Mouse (Mus musculus): Measurements from ENCODE around the gene Psd4. TPM values are rescaled to one million over a fixed set of nuclear protein-coding genes. Genes with fewer than 3 reads are reported as not detected.

Psd4 gene
- polyA plus RNA-seq, 1 experiment from 2014 or later = 3.4 TPM

DNA sequence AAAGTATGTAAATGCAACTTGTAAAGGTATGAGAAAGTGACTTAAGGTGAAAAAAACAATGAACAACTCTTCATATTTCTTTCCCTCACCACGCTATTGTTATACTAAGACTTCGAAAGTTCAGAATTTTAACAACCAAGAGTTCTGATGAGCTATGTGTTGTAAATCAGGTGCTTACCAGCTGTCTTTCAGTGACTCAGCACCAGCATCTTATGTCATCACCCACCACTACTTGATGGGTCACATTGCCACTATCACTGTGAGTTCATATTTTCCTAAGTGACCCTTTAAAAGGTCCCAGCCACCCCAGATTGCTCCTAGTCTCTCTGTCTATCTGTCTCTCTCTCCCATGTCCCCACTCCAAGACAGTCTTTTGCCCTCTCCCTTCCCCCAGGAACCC lies 14.3 kb upstream of the Psd4 start:
- Histone ChIP-seq H3K27ac (ENCODE audit: low read length) (no peak overlapping the region), H3K27me3 (ENCODE audit: control insufficient read depth, insufficient read depth, low read depth, low read length) (no peaks in the 10 kb centered on the region), H3K4me3 (ENCODE audit: low read length) (no peak overlapping the region), H3K4me1 (replicated peaks; ENCODE audit: control insufficient read depth, insufficient read depth, low read length) (no peaks in the 10 kb centered on the region), H3K9ac (ENCODE audit: low read length) (no peak overlapping the region), H3K4me2 (ENCODE audit: low read depth, low read length) (no peak overlapping the region), H3K9me3 (ENCODE audit: control insufficient read depth, low read length) (no peaks in the 10 kb centered on the region), H3K36me3 (ENCODE audit: control insufficient read depth, insufficient read depth, low read length) (no peaks in the 10 kb centered on the region)
- ATAC-seq (ENCODE audit: low read depth) = no peak
- WGBS = 87% methylated on average over 2 of the region's 2 CpGs

GRCm38 (mm10) chr2:24357642-24358041 lies 9.7 kb upstream of the Psd4 start:
- H3K4me2 ChIP-seq (ENCODE audit: low read depth, low read length) = no peak overlapping the region
- no peaks in the 10 kb centered on the region for H3K27me3 ChIP-seq (ENCODE audit: control insufficient read depth, insufficient read depth, low read depth, low read length)
- no peak overlapping the region for H3K9ac ChIP-seq (ENCODE audit: low read length)
- no peaks in the 10 kb centered on the region for H3K36me3 ChIP-seq (ENCODE audit: control insufficient read depth, insufficient read depth, low read length)
- no peak overlapping the region for H3K27ac ChIP-seq (ENCODE audit: low read length)
- no peaks in the 10 kb centered on the region for H3K4me1 ChIP-seq (replicated peaks; ENCODE audit: control insufficient read depth, insufficient read depth, low read length)
- no peaks in the 10 kb centered on the region for H3K9me3 ChIP-seq (ENCODE audit: control insufficient read depth, low read length)
- no peak for ATAC-seq (ENCODE audit: low read depth)
- 4% methylated on average over 1 of the region's 1 CpGs for WGBS
- H3K4me3 ChIP-seq (ENCODE audit: low read length) = no peak overlapping the region

- Histone ChIP-seq H3K27me3 (ENCODE audit: control insufficient read depth, insufficient read depth, low read depth, low read length) (no peaks in the 10 kb centered on the region), H3K4me3 (ENCODE audit: low read length) (no peak overlapping the region)
Observed at GRCm38 (mm10) chr2:24359347-24359746, 8.0 kb upstream of the Psd4 start.

GRCm38 (mm10) chr2:24363818-24364217 lies 3.6 kb upstream of the Psd4 start:
- no peaks in the 10 kb centered on the region for H3K27me3 ChIP-seq (ENCODE audit: control insufficient read depth, insufficient read depth, low read depth, low read length)
- no peak for ATAC-seq (ENCODE audit: low read depth)
- peaks cover 7% of the 10 kb centered on the region for H3K4me1 ChIP-seq (replicated peaks; ENCODE audit: control insufficient read depth, insufficient read depth, low read length)
- H3K9me3 ChIP-seq (ENCODE audit: control insufficient read depth, low read length) = no peaks in the 10 kb centered on the region
- no peak overlapping the region for H3K4me3 ChIP-seq (ENCODE audit: low read length)
- H3K27ac ChIP-seq (ENCODE audit: low read length) = no peak overlapping the region
- 46% methylated on average over 3 of the region's 3 CpGs for WGBS
- H3K4me2 ChIP-seq (ENCODE audit: low read depth, low read length) = no peak overlapping the region
- no peak overlapping the region for H3K9ac ChIP-seq (ENCODE audit: low read length)
- no peaks in the 10 kb centered on the region for H3K36me3 ChIP-seq (ENCODE audit: control insufficient read depth, insufficient read depth, low read length)

More at GRCm38 (mm10) chr2:24359347-24359746, 8.0 kb upstream of the Psd4 start:
- Histone ChIP-seq H3K36me3 (ENCODE audit: control insufficient read depth, insufficient read depth, low read length) (no peaks in the 10 kb centered on the region), H3K4me1 (replicated peaks; ENCODE audit: control insufficient read depth, insufficient read depth, low read length) (no peaks in the 10 kb centered on the region), H3K9me3 (ENCODE audit: control insufficient read depth, low read length) (no peaks in the 10 kb centered on the region), H3K4me2 (ENCODE audit: low read depth, low read length) (no peak overlapping the region), H3K27ac (ENCODE audit: low read length) (no peak overlapping the region), H3K9ac (ENCODE audit: low read length) (no peak overlapping the region)
- ATAC-seq (ENCODE audit: low read depth) = no peak
- 79% methylated on average over 1 of the region's 1 CpGs for WGBS

DNA sequence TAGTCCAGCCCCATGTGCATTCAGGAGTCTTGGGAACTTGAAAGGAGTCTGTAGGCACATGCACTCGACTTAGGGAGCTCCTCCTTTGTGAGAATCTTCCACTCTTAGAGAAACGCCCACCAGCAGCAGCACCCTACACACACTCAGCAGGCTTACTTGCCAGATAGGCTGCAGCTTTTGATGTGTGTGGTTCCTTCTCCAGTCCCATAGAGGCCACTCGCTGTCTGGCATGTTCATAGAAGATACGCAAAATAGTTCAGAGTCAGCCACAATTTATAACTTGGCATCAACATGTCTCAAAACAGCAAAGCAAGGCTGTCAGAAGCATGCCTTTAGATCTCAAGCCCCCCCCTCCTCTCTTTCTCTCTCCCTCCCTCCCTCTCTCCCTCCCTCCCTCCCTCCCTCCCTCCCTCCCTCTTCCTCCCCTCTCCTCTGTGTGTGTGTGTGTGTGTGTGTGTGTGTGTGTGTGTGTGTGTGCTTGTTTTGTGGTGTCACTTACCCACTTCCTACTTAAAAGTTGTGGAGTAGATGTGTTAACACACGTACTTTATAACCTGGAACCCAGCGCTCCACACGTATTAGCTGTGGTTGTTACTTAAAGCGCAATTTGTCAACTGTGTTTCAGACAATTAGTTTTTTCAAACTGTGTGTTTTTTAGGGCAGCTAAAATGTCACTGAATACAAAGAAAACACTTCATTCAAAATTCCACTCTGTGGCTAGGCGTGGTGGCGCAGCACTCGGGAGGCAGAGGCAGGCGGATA lies 985 bp upstream of the Psd4 start:
- Histone ChIP-seq H3K27me3 (ENCODE audit: control insufficient read depth, insufficient read depth, low read depth, low read length) (no peaks in the 10 kb centered on the region), H3K36me3 (ENCODE audit: control insufficient read depth, insufficient read depth, low read length) (no peaks in the 10 kb centered on the region), H3K9ac (ENCODE audit: low read length) (no peak overlapping the region), H3K27ac (ENCODE audit: low read length) (no peak overlapping the region), H3K4me2 (ENCODE audit: low read depth, low read length) (no peak overlapping the region), H3K4me1 (replicated peaks; ENCODE audit: control insufficient read depth, insufficient read depth, low read length) (peaks cover 7% of the 10 kb centered on the region), H3K9me3 (ENCODE audit: control insufficient read depth, low read length) (no peaks in the 10 kb centered on the region), H3K4me3 (ENCODE audit: low read length) (no peak overlapping the region)
- WGBS = 57% methylated on average over 12 of the region's 12 CpGs
- no peak for ATAC-seq (ENCODE audit: low read depth)

- Histone ChIP-seq H3K27ac (ENCODE audit: low read length) (no peak overlapping the region), H3K27me3 (ENCODE audit: control insufficient read depth, insufficient read depth, low read depth, low read length) (no peaks in the 10 kb centered on the region), H3K4me3 (ENCODE audit: low read length) (peak overlapping the region; percentile 37), H3K36me3 (ENCODE audit: control insufficient read depth, insufficient read depth, low read length) (no peaks in the 10 kb centered on the region), H3K4me2 (ENCODE audit: low read depth, low read length) (peak overlapping the region; percentile 65), H3K4me1 (replicated peaks; ENCODE audit: control insufficient read depth, insufficient read depth, low read length) (peaks cover 7% of the 10 kb centered on the region), H3K9me3 (ENCODE audit: control insufficient read depth, low read length) (no peaks in the 10 kb centered on the region), H3K9ac (ENCODE audit: low read length) (peak overlapping the region; percentile 44)
- 37% methylated on average over 4 of the region's 4 CpGs for WGBS
- peak; percentile 21 for ATAC-seq (ENCODE audit: low read depth)
Observed at GRCm38 (mm10) chr2:24367895-24368261, 498 bp downstream of the Psd4 start.

DNA sequence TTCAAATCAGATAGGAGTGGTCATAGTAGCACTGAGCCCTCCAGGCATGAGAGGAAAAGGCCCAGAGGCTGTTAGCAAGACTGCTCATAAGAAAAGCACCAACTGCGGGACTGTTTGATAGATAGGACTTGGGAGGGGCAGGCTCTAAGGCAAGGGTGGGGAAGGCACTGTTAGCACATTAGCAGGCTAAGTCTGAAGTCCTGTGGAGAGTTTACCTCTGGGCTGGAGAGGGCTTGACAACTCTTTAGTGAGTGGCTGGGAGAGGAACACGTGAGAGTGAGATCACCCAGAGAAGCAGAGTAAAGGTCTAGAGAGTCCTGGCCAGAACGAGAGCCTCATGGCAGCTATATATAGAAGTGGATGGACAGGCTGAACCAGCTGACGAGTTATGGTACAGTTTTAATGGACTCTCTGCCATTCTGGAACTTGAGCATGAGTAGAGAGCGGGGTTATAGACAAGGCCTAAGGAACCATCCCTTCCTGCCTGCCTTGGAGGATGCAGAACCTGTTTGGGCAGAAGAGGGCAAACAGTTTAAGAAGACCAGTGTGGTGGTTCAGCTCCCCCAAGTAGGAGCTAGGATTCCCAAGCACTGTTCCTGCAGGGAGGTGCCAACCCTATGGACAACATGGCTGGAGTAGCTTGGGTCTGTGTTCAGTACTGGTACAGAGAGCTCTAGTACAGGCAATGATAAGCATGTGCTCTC lies 11.5 kb downstream of the Psd4 start:
- 44% methylated on average over 5 of the region's 5 CpGs for WGBS
- no peaks in the 10 kb centered on the region for H3K27me3 ChIP-seq (ENCODE audit: control insufficient read depth, insufficient read depth, low read depth, low read length)
- no peak overlapping the region for H3K4me2 ChIP-seq (ENCODE audit: low read depth, low read length)

GRCm38 (mm10) chr2:24382456-24383230 lies 15.3 kb downstream of the Psd4 start:
- Histone ChIP-seq H3K4me2 (ENCODE audit: low read depth, low read length) (no peak overlapping the region), H3K4me1 (replicated peaks; ENCODE audit: control insufficient read depth, insufficient read depth, low read length) (no peaks in the 10 kb centered on the region), H3K36me3 (ENCODE audit: control insufficient read depth, insufficient read depth, low read length) (no peaks in the 10 kb centered on the region), H3K27me3 (ENCODE audit: control insufficient read depth, insufficient read depth, low read depth, low read length) (no peaks in the 10 kb centered on the region), H3K9me3 (ENCODE audit: control insufficient read depth, low read length) (no peaks in the 10 kb centered on the region), H3K9ac (ENCODE audit: low read length) (no peak overlapping the region), H3K27ac (ENCODE audit: low read length) (no peak overlapping the region), H3K4me3 (ENCODE audit: low read length) (no peak overlapping the region)
- 63% methylated on average over 9 of the region's 9 CpGs for WGBS
- no peak for ATAC-seq (ENCODE audit: low read depth)

More for the DNA sequence above, 11.5 kb downstream of the Psd4 start:
- Histone ChIP-seq H3K36me3 (ENCODE audit: control insufficient read depth, insufficient read depth, low read length) (no peaks in the 10 kb centered on the region), H3K4me1 (replicated peaks; ENCODE audit: control insufficient read depth, insufficient read depth, low read length) (no peaks in the 10 kb centered on the region), H3K27ac (ENCODE audit: low read length) (no peak overlapping the region), H3K4me3 (ENCODE audit: low read length) (no peak overlapping the region), H3K9ac (ENCODE audit: low read length) (no peak overlapping the region), H3K9me3 (ENCODE audit: control insufficient read depth, low read length) (no peaks in the 10 kb centered on the region)
- peak; percentile 89 for ATAC-seq (ENCODE audit: low read depth)

GRCm38 (mm10) chr2:24383636-24384035 lies 16.3 kb downstream of the Psd4 start:
- Histone ChIP-seq H3K27me3 (ENCODE audit: control insufficient read depth, insufficient read depth, low read depth, low read length) (no peaks in the 10 kb centered on the region), H3K4me3 (ENCODE audit: low read length) (no peak overlapping the region), H3K9me3 (ENCODE audit: control insufficient read depth, low read length) (no peaks in the 10 kb centered on the region), H3K4me2 (ENCODE audit: low read depth, low read length) (no peak overlapping the region), H3K27ac (ENCODE audit: low read length) (no peak overlapping the region), H3K36me3 (ENCODE audit: control insufficient read depth, insufficient read depth, low read length) (no peaks in the 10 kb centered on the region), H3K9ac (ENCODE audit: low read length) (no peak overlapping the region), H3K4me1 (replicated peaks; ENCODE audit: control insufficient read depth, insufficient read depth, low read length) (no peaks in the 10 kb centered on the region)
- WGBS = 76% methylated on average over 3 of the region's 3 CpGs
- ATAC-seq (ENCODE audit: low read depth) = no peak

Measured in lung, embryonic 16.5 days (tissue).